Mouse (Mus musculus): ENCODE results near the gene Hic1. TPM values are rescaled to one million over a fixed set of nuclear protein-coding genes. Genes with fewer than 3 reads are reported as not detected.
A peak's percentile ranks its signal among the peaks of the same experiment; 100 is the strongest.

Hic1 gene
- polyA plus RNA-seq, 1 experiment from 2014 or later, result 14.5 TPM

DNA sequence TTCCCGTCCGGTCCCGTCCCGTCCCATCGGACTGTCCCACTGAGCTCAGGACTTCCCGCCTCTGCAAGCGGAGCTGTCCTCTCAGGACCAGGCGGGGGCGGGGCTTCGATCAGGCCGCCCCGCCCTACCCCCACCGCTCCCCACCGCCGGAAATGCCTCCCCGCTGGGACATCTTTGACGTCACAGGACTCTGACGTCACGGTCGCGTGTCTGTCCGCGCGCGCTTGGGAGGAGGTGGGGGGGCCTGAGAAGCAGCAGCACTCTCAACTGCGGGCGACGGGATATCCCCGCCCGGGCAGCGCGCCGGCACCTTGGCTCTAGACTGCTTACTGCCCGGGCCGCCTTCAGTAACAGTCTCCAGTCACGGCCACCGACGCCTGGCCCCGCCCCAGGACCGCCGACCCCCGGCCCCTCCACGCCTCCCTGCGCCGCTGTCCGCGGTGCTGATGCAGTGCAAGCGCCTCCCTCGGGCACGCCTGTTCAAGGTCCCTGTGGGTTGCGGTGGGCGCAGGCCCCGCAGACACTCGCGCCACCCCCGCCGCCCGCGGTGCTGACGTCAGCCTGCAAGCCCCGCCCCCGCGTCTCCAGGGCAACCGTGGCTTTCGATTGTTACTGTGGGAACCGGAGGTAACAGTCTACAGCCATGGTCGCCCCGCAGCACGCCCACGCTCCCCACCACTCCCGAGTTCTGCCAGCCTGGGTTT lies 3.9 kb upstream of the Hic1 start:
- Histone ChIP-seq H3K4me2 (ENCODE audit: low read length) (peak overlapping the region; percentile 78), H3K27me3 (replicated peaks; ENCODE audit: control insufficient read depth, insufficient read depth, low read length) (peaks cover 35% of the 10 kb centered on the region), H3K36me3 (ENCODE audit: control insufficient read depth, insufficient read depth, low read length) (peaks cover 15% of the 10 kb centered on the region), H3K4me3 (ENCODE audit: low read depth, low read length) (peak overlapping the region; percentile 58), H3K27ac (ENCODE audit: low read depth) (no peak overlapping the region), H3K4me1 (replicated peaks; ENCODE audit: control insufficient read depth, insufficient read depth, low read length) (peaks cover 32% of the 10 kb centered on the region), H3K9ac (ENCODE audit: low read length) (peak overlapping the region; percentile 39), H3K9me3 (ENCODE audit: control insufficient read depth, low read length) (no peaks in the 10 kb centered on the region)
- DNase-seq (ENCODE audit: low spot score) (peak; percentile 96), ATAC-seq (replicated peaks; ENCODE audit: low FRiP score, low TSS enrichment, low read depth) (peak; percentile 56)
- WGBS, result under 1% methylated on average over 71 of the region's 71 CpGs

DNA sequence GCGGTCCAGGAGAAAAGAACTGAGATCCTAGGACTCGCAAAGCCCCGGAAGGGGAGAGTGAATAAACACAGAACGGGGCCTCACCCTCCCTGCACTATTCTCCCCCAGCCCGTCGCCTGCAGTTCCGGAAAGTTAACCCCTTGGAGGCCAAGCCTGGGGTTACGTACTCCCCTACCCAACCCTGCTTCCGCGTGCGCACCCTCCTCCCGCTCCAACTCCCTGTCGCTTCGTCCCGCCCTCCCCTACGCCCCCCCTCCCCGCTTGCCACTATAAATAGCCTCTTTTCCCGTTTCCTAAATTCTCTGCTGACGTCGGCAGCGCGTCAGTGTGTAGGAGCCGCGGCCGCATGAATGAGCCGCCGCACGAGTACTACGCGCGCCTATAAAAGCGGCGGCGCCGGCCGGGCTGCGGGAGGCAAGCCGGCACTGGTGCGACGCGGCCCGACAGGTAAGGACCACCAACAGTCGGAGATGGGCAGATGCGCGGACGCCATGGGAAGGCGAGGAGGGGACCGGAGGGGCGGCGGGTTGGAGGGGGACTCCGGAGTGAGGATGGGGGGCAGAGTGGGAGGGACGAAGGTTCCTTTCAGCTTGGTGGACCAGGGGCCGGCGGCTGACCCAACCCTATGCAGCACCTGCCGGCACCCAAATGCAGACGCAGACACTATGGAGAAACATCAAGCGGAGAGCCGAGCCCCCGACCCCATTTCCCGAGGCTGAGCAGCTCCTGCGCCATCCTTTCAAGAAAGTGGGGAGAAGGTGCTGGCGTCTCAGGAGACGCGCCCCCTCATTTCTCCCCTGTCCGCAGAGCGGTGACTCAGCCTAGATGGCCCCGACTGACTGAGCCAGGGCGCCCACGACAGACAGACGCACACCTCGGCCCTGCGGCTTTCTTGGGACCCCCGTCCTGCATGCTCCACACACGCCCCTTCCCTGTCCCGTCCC lies 3.1 kb upstream of the Hic1 start:
- Histone ChIP-seq H3K4me2 (ENCODE audit: low read length) (peak overlapping the region; percentile 78), H3K36me3 (ENCODE audit: control insufficient read depth, insufficient read depth, low read length) (peaks cover 12% of the 10 kb centered on the region), H3K4me3 (ENCODE audit: low read depth, low read length) (peak overlapping the region; percentile 58), H3K4me1 (replicated peaks; ENCODE audit: control insufficient read depth, insufficient read depth, low read length) (peaks cover 25% of the 10 kb centered on the region), H3K27me3 (replicated peaks; ENCODE audit: control insufficient read depth, insufficient read depth, low read length) (peaks cover 40% of the 10 kb centered on the region), H3K9me3 (ENCODE audit: control insufficient read depth, low read length) (no peaks in the 10 kb centered on the region), H3K27ac (ENCODE audit: low read depth) (no peak overlapping the region), H3K9ac (ENCODE audit: low read length) (0 out of 2 replicates have a peak overlapping the region, but pooled peaks have one; percentile 7)
- ATAC-seq (replicated peaks; ENCODE audit: low FRiP score, low TSS enrichment, low read depth) (no peak), DNase-seq (ENCODE audit: low spot score) (peak; percentile 59)
- under 1% methylated on average over 75 of the region's 75 CpGs for WGBS

DNA sequence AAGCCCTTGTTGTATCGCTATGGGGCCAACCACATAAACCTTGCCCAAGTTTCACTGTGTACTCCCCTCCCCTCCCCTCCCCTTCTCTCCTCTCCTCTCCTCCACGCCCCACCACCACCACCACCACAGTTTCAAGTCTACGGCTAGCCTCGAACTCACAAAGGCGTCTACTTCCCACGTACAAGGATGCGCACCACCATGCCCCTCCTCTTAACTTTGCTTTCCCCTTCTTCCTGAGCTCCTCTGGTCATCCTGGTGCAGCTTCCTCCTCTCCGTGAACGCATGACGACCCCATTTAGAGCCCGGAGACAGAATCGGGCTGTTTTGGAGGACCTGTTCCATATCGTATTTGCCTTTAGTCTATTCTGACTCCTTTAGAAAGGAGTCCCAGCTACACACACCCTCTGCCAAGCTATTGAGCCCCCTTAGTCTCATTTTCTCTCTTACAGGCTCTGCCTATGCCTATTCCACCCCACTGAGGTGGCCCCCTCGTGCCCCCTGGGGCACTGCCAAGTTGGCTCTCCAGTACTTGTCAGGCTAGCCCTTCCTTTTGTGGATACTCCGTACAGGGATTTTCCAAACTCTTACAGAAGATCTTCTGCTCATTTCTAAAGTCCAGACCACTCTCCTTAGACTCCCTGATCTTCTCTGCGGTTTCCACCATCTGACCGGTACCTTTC lies 2.0 kb upstream of the Hic1 start:
- 14% methylated on average over 17 of the region's 17 CpGs for WGBS
- H3K4me3 ChIP-seq (ENCODE audit: low read depth, low read length), result 0 out of 2 replicates have a peak overlapping the region, but pooled peaks have one; percentile 58

GRCm38 (mm10) chr11:75170136-75170751 lies 925 bp upstream of the Hic1 start:
- H3K4me1 ChIP-seq (replicated peaks; ENCODE audit: control insufficient read depth, insufficient read depth, low read length), result peaks cover 30% of the 10 kb centered on the region
- peak overlapping the region; percentile 47; the same call in 1 of the 2 replicates for H3K27ac ChIP-seq (ENCODE audit: low read depth)
- DNase-seq (ENCODE audit: low spot score), result peak; percentile 98
- H3K4me3 ChIP-seq (ENCODE audit: low read depth, low read length), result peak overlapping the region; percentile 65
- peak; percentile 32 for ATAC-seq (replicated peaks; ENCODE audit: low FRiP score, low TSS enrichment, low read depth)
- peak overlapping the region; percentile 77 for H3K4me2 ChIP-seq (ENCODE audit: low read length)
- H3K9ac ChIP-seq (ENCODE audit: low read length), result peak overlapping the region; percentile 34
- under 1% methylated on average over 38 of the region's 38 CpGs for WGBS
- H3K27me3 ChIP-seq (replicated peaks; ENCODE audit: control insufficient read depth, insufficient read depth, low read length), result peaks cover 52% of the 10 kb centered on the region
- peaks cover 18% of the 10 kb centered on the region for H3K36me3 ChIP-seq (ENCODE audit: control insufficient read depth, insufficient read depth, low read length)
- H3K9me3 ChIP-seq (ENCODE audit: control insufficient read depth, low read length), result no peaks in the 10 kb centered on the region

More for the DNA sequence above, 2.0 kb upstream of the Hic1 start:
- Histone ChIP-seq H3K9ac (ENCODE audit: low read length) (no peak overlapping the region), H3K36me3 (ENCODE audit: control insufficient read depth, insufficient read depth, low read length) (peaks cover 8% of the 10 kb centered on the region; the same call in 1 of the 2 replicates), H3K4me1 (replicated peaks; ENCODE audit: control insufficient read depth, insufficient read depth, low read length) (peaks cover 27% of the 10 kb centered on the region), H3K27ac (ENCODE audit: low read depth) (no peak overlapping the region), H3K27me3 (replicated peaks; ENCODE audit: control insufficient read depth, insufficient read depth, low read length) (peaks cover 46% of the 10 kb centered on the region), H3K4me2 (ENCODE audit: low read length) (peak overlapping the region; percentile 78), H3K9me3 (ENCODE audit: control insufficient read depth, low read length) (no peaks in the 10 kb centered on the region)
- ATAC-seq (replicated peaks; ENCODE audit: low FRiP score, low TSS enrichment, low read depth) (no peak), DNase-seq (ENCODE audit: low spot score) (peak; percentile 52)

- Histone ChIP-seq H3K9me3 (ENCODE audit: control insufficient read depth, low read length) (no peaks in the 10 kb centered on the region), H3K36me3 (ENCODE audit: control insufficient read depth, insufficient read depth, low read length) (peaks cover 31% of the 10 kb centered on the region), H3K27me3 (replicated peaks; ENCODE audit: control insufficient read depth, insufficient read depth, low read length) (peaks cover 53% of the 10 kb centered on the region), H3K4me1 (replicated peaks; ENCODE audit: control insufficient read depth, insufficient read depth, low read length) (peaks cover 30% of the 10 kb centered on the region), H3K27ac (ENCODE audit: low read depth) (peak overlapping the region; percentile 95), H3K4me3 (ENCODE audit: low read depth, low read length) (peak overlapping the region; percentile 65), H3K4me2 (ENCODE audit: low read length) (peak overlapping the region; percentile 77), H3K9ac (ENCODE audit: low read length) (peak overlapping the region; percentile 92)
- ATAC-seq (replicated peaks; ENCODE audit: low FRiP score, low TSS enrichment, low read depth) (peak; percentile 36), DNase-seq (ENCODE audit: low spot score) (peak; percentile 93)
- WGBS, result under 1% methylated on average over 83 of the region's 83 CpGs
These were observed 543 bp downstream of the Hic1 start for GRCm38 (mm10) chr11:75168590-75169361.

- Histone ChIP-seq H3K9ac (ENCODE audit: low read length) (peak overlapping the region; percentile 92), H3K36me3 (ENCODE audit: control insufficient read depth, insufficient read depth, low read length) (peaks cover 39% of the 10 kb centered on the region), H3K27ac (ENCODE audit: low read depth) (peak overlapping the region; percentile 95), H3K4me3 (ENCODE audit: low read depth, low read length) (peak overlapping the region; percentile 65), H3K9me3 (ENCODE audit: control insufficient read depth, low read length) (no peaks in the 10 kb centered on the region), H3K4me2 (ENCODE audit: low read length) (peak overlapping the region; percentile 77), H3K27me3 (replicated peaks; ENCODE audit: control insufficient read depth, insufficient read depth, low read length) (peaks cover 53% of the 10 kb centered on the region), H3K4me1 (replicated peaks; ENCODE audit: control insufficient read depth, insufficient read depth, low read length) (peaks cover 33% of the 10 kb centered on the region)
- WGBS, result 5% methylated on average over 60 of the region's 63 CpGs
- DNase-seq (ENCODE audit: low spot score), result peak; percentile 75
- no peak for ATAC-seq (replicated peaks; ENCODE audit: low FRiP score, low TSS enrichment, low read depth)
These were observed 1.4 kb downstream of the Hic1 start for GRCm38 (mm10) chr11:75167643-75168589.

Measured in intestine, embryonic 14.5 days (tissue).